Mouse (Mus musculus) layer of hippocampus, adult 6 months (tissue): Measurements from ENCODE around the gene Ddx56. TPM values are rescaled to one million over a fixed set of nuclear protein-coding genes. Genes with fewer than 3 reads are reported as not detected.

ENCODE experiments used
- long read RNA-seq, 2 experiments: library from polyadenylated mRNA; unstranded; transcript quantifications; one replicate each; pipeline ENCODE4 v2.0.0; 2019 to 2020
- polyA plus RNA-seq: library from polyadenylated mRNA; unstranded; fragments of <200 nt; fragmentation: Nextera tagmentation; gene quantifications from 2 replicates; pipeline ENCODE4 v1.2.3, GENCODE M21; 2021

Gene Ddx56
- 47.4 and 54.8 TPM in 2 replicates for polyA plus RNA-seq
- long read RNA-seq, experiment 1, transcript Ddx56-201 (14 exons, 1,956 nt) = major isoform, 113 of 151 reads
- long read RNA-seq, experiment 1, partial matches to known transcripts = 9 of 151 reads
- long read RNA-seq, experiment 1, other reads (novel, unspliced or antisense) = 29 of 151 reads
- long read RNA-seq, experiment 2, transcript Ddx56-201 (14 exons, 1,956 nt) = major isoform, 318 of 421 reads
- long read RNA-seq, experiment 2, partial matches to known transcripts = 10 of 421 reads
- long read RNA-seq, experiment 2, other reads (novel, unspliced or antisense) = 93 of 421 reads

DNA sequence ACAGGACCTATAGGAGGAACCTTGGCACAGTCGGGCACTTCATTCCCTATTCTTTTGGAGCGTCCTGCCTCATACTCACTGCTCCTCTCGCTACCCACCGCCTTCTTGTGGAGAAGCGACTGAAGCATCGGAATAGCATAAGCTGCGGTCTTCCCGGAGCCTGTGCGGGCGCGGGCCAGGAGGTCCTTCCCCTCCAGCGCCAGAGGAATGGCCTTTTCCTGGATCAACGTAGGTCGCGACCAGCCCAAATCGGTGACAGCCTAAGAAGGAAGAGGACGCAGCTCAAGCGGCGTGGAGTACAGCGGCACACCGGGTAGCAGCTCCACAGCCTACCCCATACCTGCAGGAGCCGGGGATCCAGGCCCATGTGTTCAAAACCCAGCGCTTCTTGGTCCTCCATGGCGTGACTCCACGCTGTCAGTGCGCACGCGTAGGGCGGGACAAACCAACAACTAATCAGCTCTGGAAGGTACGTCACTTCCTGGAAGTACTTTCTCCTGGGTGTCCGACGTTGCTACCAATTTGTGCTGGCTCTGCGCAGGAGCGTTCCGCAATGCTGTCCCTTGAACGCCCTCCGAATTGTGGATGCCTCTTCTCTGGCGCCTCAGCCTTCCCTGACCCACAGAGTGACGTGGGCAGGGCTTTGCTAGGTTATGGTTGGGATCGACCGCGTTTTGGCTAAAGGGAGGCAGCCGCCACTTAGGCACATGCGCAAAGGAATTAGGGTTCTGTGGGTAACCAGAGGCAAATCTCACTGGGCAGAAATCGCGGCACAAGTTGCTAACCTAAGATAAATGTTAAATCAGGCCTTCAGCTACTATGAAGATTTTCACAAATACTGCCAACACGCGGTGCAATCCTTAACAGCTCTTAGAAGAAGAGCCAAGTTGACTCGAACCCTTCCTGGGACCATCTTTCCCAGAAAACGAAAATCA is at the start of gene Ddx56:
Ddx56 (minus strand) TSS at position 453 of the 935 bp plus-strand sequence.

DNA sequence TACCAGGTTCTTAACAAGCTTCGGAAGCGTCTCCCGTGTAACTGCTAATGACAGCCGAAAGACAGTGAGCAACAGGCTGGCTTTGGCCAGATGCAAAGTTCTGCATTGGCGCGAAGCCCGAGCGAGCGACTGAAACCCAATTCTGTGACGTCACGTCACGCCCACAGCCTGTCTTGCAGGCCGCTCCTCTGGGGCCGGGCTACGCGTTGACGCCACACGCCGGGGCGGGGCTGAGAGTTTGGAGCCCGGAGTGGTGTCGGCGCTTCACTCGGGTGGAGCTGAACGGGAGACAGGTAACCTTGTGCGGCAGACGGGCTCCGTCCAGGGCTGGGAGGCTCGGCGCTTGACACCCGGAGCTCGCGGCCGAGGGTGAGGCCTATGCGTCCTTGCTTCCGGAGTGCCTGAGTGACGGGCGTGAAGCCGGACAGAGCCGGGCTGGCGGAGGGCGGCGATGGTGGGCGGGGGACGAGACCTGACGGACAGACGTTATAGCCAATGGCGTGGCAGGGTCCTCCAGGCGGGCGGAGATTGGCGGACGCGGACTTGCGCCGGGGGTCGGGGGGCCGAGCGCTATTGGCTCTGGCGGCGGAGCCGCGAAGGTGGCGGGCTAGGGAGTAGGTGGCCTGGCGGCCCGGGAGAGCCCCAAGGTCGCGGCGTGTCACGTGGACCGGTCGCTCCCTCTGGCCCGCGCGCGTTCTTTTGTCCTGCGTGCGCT is 24.0 kb upstream of the Ddx56 start, which contains the start of gene Ogdh:
Ogdh (plus strand) TSS at position 233 of the 715 bp plus-strand sequence.

DNA sequence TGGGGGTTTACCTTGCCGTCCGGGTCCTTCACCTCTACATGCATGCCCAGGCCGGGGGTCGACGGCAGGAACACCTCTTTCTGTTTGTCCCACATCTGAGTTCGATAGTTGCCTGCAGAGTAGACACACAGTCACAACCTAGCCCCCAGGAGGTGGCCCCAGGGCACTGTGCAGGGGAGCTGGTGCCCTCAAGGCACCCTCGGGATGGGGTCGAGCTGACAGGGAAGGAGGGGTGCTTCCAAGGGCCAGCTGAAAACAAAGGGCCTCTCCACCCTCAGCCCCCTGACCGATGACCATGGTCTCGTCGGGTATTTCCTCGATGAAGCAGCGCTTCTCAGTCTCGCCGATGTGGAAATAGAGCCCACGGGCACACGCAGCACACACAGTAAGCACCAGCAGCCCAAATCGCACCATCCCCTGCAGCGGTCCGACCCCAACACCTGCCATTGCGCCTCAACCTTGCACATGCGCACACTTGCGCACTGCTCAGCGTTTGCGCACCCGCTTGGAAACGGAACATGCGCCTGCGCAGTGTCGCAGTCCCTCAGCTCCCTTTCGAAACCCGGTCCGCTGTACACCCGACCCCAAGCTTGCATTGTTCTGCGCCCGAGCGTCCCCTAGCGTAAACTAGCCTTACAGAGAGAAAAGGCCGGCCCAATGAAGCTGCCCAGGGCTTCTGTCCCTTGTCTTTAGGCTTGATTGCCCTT is 7.0 kb upstream of the Ddx56 start, which contains the start of gene Tmed4:
Tmed4 (minus strand) TSS at position 484 of the 707 bp plus-strand sequence.

DNA sequence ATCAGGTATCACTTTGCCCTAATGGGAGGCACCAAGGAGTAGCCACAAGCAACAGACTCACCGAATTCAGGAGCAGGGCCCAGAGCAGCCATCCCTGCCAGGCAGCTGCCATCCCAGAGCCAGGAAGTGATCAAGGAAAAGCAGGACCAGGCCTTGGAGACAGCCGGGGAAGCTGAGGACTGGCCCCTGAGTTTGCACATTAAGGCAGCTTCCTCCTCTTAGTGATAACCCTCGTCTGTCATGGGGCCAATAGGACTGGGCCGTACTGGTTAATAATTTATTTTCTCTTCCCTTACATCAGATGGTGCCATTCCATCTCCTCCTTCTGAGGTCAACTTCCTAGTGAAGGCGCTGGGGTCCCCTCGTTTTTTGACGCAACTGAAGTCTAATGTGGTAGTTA is 37.6 kb downstream of the Ddx56 start, which contains the start of gene Npc1l1:
Npc1l1 (minus strand) TSS at position 132 of the 400 bp plus-strand sequence.

Other genes starting within 250 kb of the Ddx56 start
- gene Camk2b, start 201.4 kb downstream of the Ddx56 start, polyA plus RNA-seq = 252 and 298 TPM in 2 replicates
- 1.0 and 1.1 TPM in 2 replicates for gene A730071L15Rik, start 67.7 kb downstream of the Ddx56 start, polyA plus RNA-seq
- gene Nudcd3, start 67.4 kb downstream of the Ddx56 start, polyA plus RNA-seq = 57.3 and 60.2 TPM in 2 replicates
- not detected in 2 replicates for gene Npc1l1, start 37.6 kb downstream of the Ddx56 start, polyA plus RNA-seq
- gene Tmed4, start 7.1 kb upstream of the Ddx56 start, polyA plus RNA-seq = 105 and 118 TPM in 2 replicates
- 125 and 132 TPM in 2 replicates for gene Ogdh, start 23.9 kb upstream of the Ddx56 start, polyA plus RNA-seq
- 22.5 and 26.7 TPM in 2 replicates for gene Zmiz2, start 121.3 kb upstream of the Ddx56 start, polyA plus RNA-seq
- gene Ppia, start 147.7 kb upstream of the Ddx56 start, polyA plus RNA-seq = 6,575 and 7,918 TPM in 2 replicates
- 202 and 227 TPM in 2 replicates for gene H2afv, start 176.7 kb upstream of the Ddx56 start, polyA plus RNA-seq
- 23.8 and 28.2 TPM in 2 replicates for gene Purb, start 208.1 kb upstream of the Ddx56 start, polyA plus RNA-seq